Mouse (Mus musculus): ENCODE measurements around the gene Insr.
"Not testable (repeated sequence)": the region's sequence is repeated elsewhere in the genome, so short reads cannot be mapped to it uniquely, and the experiment has no call there.

The Insr gene

GRCm38 (mm10) chr8:3191006-3191405 is 88.4 kb downstream of the Insr start:
- no peak for DNase-seq (ENCODE audit: low spot score in 2 of 2)

- no peak for DNase-seq (ENCODE audit: low spot score in 2 of 2)
Observed at GRCm38 (mm10) chr8:3187456-3187855, 92.0 kb downstream of the Insr start.

- no peak for DNase-seq (ENCODE audit: low spot score in 2 of 2)
Observed at GRCm38 (mm10) chr8:3179930-3180329, 99.5 kb downstream of the Insr start.

GRCm38 (mm10) chr8:3177440-3177839 is 102.0 kb downstream of the Insr start:
- DNase-seq (ENCODE audit: low spot score in 2 of 2) = no peak

- DNase-seq (ENCODE audit: low spot score in 2 of 2) = no peak
Observed at GRCm38 (mm10) chr8:3172246-3172645, 107.2 kb downstream of the Insr start.

GRCm38 (mm10) chr8:3146506-3146905 is 132.9 kb downstream of the Insr start:
- no peak for DNase-seq (ENCODE audit: low spot score in 2 of 2)

- DNase-seq (ENCODE audit: low spot score in 2 of 2) = not testable (repeated sequence)
Observed at GRCm38 (mm10) chr8:3100416-3100815, 179.0 kb downstream of the Insr start.
